Mouse (Mus musculus): ENCODE measurements around the gene Pxdn. TPM values are rescaled to one million over a fixed set of nuclear protein-coding genes. Genes with fewer than 3 reads are reported as not detected.

Pxdn gene
- total and polyA plus RNA-seq, 3 experiments: 0.44 TPM; not detected in 2

GRCm38 (mm10) chr12:29945182-29945743, 7.9 kb downstream of the Pxdn start:
- Histone ChIP-seq H3K4me1 (ENCODE audit: insufficient read depth, low read depth, low read length) (no peaks in the 10 kb centered on the region), H3K36me3 (replicated peaks) (no peaks in the 10 kb centered on the region), H3K27me3 (ENCODE audit: insufficient read depth, low read length) (no peaks in the 10 kb centered on the region), H3K9me3 (replicated peaks) (peaks cover 70% of the 10 kb centered on the region), H3K4me3 (ENCODE audit: low read depth, low read length) (no peak overlapping the region)
- ATAC-seq (ENCODE audit: extremely low read depth, insufficient number of reproducible peaks, low FRiP score, poor library complexity, severe bottlenecking) (no peak), DNase-seq (ENCODE audit: low spot score) (no peak)
- no peak for TF ChIP-seq GATA2 (IDR thresholded peaks at IDR 0.05; ENCODE audit: borderline replicate concordance, low read depth, low read length)
- no peak for TF ChIP-seq POLR2AphosphoS5 (IDR thresholded peaks at IDR 0.05; ENCODE audit: insufficient replicate concordance, low read depth, low read length)
- TF ChIP-seq TAL1 (conservative IDR thresholded peaks at IDR 0.05; ENCODE audit: low read depth, low read length): no peak

- H3K4me3 ChIP-seq (ENCODE audit: low read depth, low read length): no peak overlapping the region
- H3K4me1 ChIP-seq (ENCODE audit: insufficient read depth, low read depth, low read length): no peaks in the 10 kb centered on the region
- TF ChIP-seq CTCF (IDR thresholded peaks at IDR 0.05; ENCODE audit: low read depth, low read length) (no peak), TAL1 (conservative IDR thresholded peaks at IDR 0.05; ENCODE audit: low read depth, low read length) (no peak), GATA2 (IDR thresholded peaks at IDR 0.05; ENCODE audit: borderline replicate concordance, low read depth, low read length) (no peak), POLR2AphosphoS5 (IDR thresholded peaks at IDR 0.05; ENCODE audit: insufficient replicate concordance, low read depth, low read length) (no peak), GATA1 (IDR thresholded peaks at IDR 0.05; ENCODE audit: borderline replicate concordance, low read length) (no peak)
- no peaks in the 10 kb centered on the region for H3K36me3 ChIP-seq (replicated peaks)
- H3K9me3 ChIP-seq (replicated peaks): peaks cover 55% of the 10 kb centered on the region
- ATAC-seq (ENCODE audit: extremely low read depth, insufficient number of reproducible peaks, low FRiP score, poor library complexity, severe bottlenecking): no peak
- no peak for DNase-seq (ENCODE audit: low spot score)
- H3K27me3 ChIP-seq (ENCODE audit: insufficient read depth, low read length): no peaks in the 10 kb centered on the region
Observed at GRCm38 (mm10) chr12:29951043-29951442, 13.6 kb downstream of the Pxdn start.

GRCm38 (mm10) chr12:29951485-29951884, 14.1 kb downstream of the Pxdn start:
- H3K4me3 ChIP-seq (ENCODE audit: low read depth, low read length): no peak overlapping the region
- ATAC-seq (ENCODE audit: extremely low read depth, insufficient number of reproducible peaks, low FRiP score, poor library complexity, severe bottlenecking) (no peak), DNase-seq (ENCODE audit: low spot score) (no peak)
- H3K27me3 ChIP-seq (ENCODE audit: insufficient read depth, low read length): no peaks in the 10 kb centered on the region
- no peaks in the 10 kb centered on the region for H3K4me1 ChIP-seq (ENCODE audit: insufficient read depth, low read depth, low read length)
- TF ChIP-seq GATA1 (IDR thresholded peaks at IDR 0.05; ENCODE audit: borderline replicate concordance, low read length): no peak
- H3K9me3 ChIP-seq (replicated peaks): peaks cover 55% of the 10 kb centered on the region
- H3K36me3 ChIP-seq (replicated peaks): no peaks in the 10 kb centered on the region

- Histone ChIP-seq H3K27me3 (ENCODE audit: insufficient read depth, low read length) (no peaks in the 10 kb centered on the region), H3K36me3 (replicated peaks) (no peaks in the 10 kb centered on the region), H3K4me1 (ENCODE audit: insufficient read depth, low read depth, low read length) (no peaks in the 10 kb centered on the region), H3K9me3 (replicated peaks) (peaks cover 59% of the 10 kb centered on the region), H3K4me3 (ENCODE audit: low read depth, low read length) (no peak overlapping the region)
- TF ChIP-seq TAL1 (conservative IDR thresholded peaks at IDR 0.05; ENCODE audit: low read depth, low read length): no peak
- no peak for TF ChIP-seq GATA2 (IDR thresholded peaks at IDR 0.05; ENCODE audit: borderline replicate concordance, low read depth, low read length)
- no peak for TF ChIP-seq POLR2AphosphoS5 (IDR thresholded peaks at IDR 0.05; ENCODE audit: insufficient replicate concordance, low read depth, low read length)
- no peak for TF ChIP-seq CTCF (IDR thresholded peaks at IDR 0.05; ENCODE audit: low read depth, low read length)
- TF ChIP-seq GATA1 (IDR thresholded peaks at IDR 0.05; ENCODE audit: borderline replicate concordance, low read length): no peak
- DNase-seq (ENCODE audit: low spot score) (no peak), ATAC-seq (ENCODE audit: extremely low read depth, insufficient number of reproducible peaks, low FRiP score, poor library complexity, severe bottlenecking) (no peak)
Observed at GRCm38 (mm10) chr12:29952102-29952501, 14.7 kb downstream of the Pxdn start.

GRCm38 (mm10) chr12:29953999-29954398, 16.6 kb downstream of the Pxdn start:
- ATAC-seq (ENCODE audit: extremely low read depth, insufficient number of reproducible peaks, low FRiP score, poor library complexity, severe bottlenecking): no peak
- no peak for TF ChIP-seq CTCF (IDR thresholded peaks at IDR 0.05; ENCODE audit: low read depth, low read length)
- TF ChIP-seq TAL1 (conservative IDR thresholded peaks at IDR 0.05; ENCODE audit: low read depth, low read length): no peak
- no peak for TF ChIP-seq GATA1 (IDR thresholded peaks at IDR 0.05; ENCODE audit: borderline replicate concordance, low read length)
- TF ChIP-seq POLR2AphosphoS5 (IDR thresholded peaks at IDR 0.05; ENCODE audit: insufficient replicate concordance, low read depth, low read length): no peak
- no peak for TF ChIP-seq GATA2 (IDR thresholded peaks at IDR 0.05; ENCODE audit: borderline replicate concordance, low read depth, low read length)
- Histone ChIP-seq H3K4me1 (ENCODE audit: insufficient read depth, low read depth, low read length) (no peaks in the 10 kb centered on the region), H3K36me3 (replicated peaks) (no peaks in the 10 kb centered on the region), H3K4me3 (ENCODE audit: low read depth, low read length) (no peak overlapping the region), H3K9me3 (replicated peaks) (peaks cover 59% of the 10 kb centered on the region), H3K27me3 (ENCODE audit: insufficient read depth, low read length) (no peaks in the 10 kb centered on the region)
- DNase-seq (ENCODE audit: low spot score): no peak

GRCm38 (mm10) chr12:29954464-29954863, 17.1 kb downstream of the Pxdn start:
- Histone ChIP-seq H3K9me3 (replicated peaks) (peaks cover 57% of the 10 kb centered on the region), H3K36me3 (replicated peaks) (no peaks in the 10 kb centered on the region), H3K4me3 (ENCODE audit: low read depth, low read length) (no peak overlapping the region), H3K27me3 (ENCODE audit: insufficient read depth, low read length) (no peaks in the 10 kb centered on the region), H3K4me1 (ENCODE audit: insufficient read depth, low read depth, low read length) (no peaks in the 10 kb centered on the region)
- no peak for TF ChIP-seq CTCF (IDR thresholded peaks at IDR 0.05; ENCODE audit: low read depth, low read length)
- DNase-seq (ENCODE audit: low spot score) (no peak), ATAC-seq (ENCODE audit: extremely low read depth, insufficient number of reproducible peaks, low FRiP score, poor library complexity, severe bottlenecking) (no peak)

GRCm38 (mm10) chr12:29956969-29957368, 19.6 kb downstream of the Pxdn start:
- Histone ChIP-seq H3K9me3 (replicated peaks) (peaks cover 63% of the 10 kb centered on the region), H3K4me1 (ENCODE audit: insufficient read depth, low read depth, low read length) (no peaks in the 10 kb centered on the region), H3K36me3 (replicated peaks) (no peaks in the 10 kb centered on the region), H3K27me3 (ENCODE audit: insufficient read depth, low read length) (no peaks in the 10 kb centered on the region), H3K4me3 (ENCODE audit: low read depth, low read length) (no peak overlapping the region)
- no peak for TF ChIP-seq GATA2 (IDR thresholded peaks at IDR 0.05; ENCODE audit: borderline replicate concordance, low read depth, low read length)
- no peak for TF ChIP-seq GATA1 (IDR thresholded peaks at IDR 0.05; ENCODE audit: borderline replicate concordance, low read length)
- no peak for TF ChIP-seq CTCF (IDR thresholded peaks at IDR 0.05; ENCODE audit: low read depth, low read length)
- no peak for TF ChIP-seq POLR2AphosphoS5 (IDR thresholded peaks at IDR 0.05; ENCODE audit: insufficient replicate concordance, low read depth, low read length)
- no peak for TF ChIP-seq TAL1 (conservative IDR thresholded peaks at IDR 0.05; ENCODE audit: low read depth, low read length)
- ATAC-seq (ENCODE audit: extremely low read depth, insufficient number of reproducible peaks, low FRiP score, poor library complexity, severe bottlenecking): no peak
- DNase-seq (ENCODE audit: low spot score): no peak

Data from G1E (cell line).